Mouse (Mus musculus) intestine, postnatal 0 days (tissue): ENCODE measurements around the gene Cfap100. TPM values are rescaled to one million over a fixed set of nuclear protein-coding genes. Genes with fewer than 3 reads are reported as not detected.

Experiments used
- ATAC-seq: fragments of 200-750 bp; cut with Nextera tagmentation; 2 replicates; pipeline ENCODE4 v1.8.0; 2017; ENCODE audit warnings: mild to moderate bottlenecking, moderate TSS enrichment, moderate library complexity
- H3K27ac ChIP-seq: fragments of 300-500 bp; sonication (generic); 2 replicates; pipeline ENCODE4 v1.5.1; 2014; ENCODE audit warnings: mild to moderate bottlenecking, low read depth, low read length, moderate library complexity
- H3K27me3 ChIP-seq: fragments of 300-500 bp; sonication (generic); replicated peaks from 2 replicates; pipeline ENCODE4 v1.6.1; 2014; ENCODE audit warnings: low read length, mixed read lengths; ENCODE audit not compliant: control insufficient read depth, insufficient read depth
- H3K36me3 ChIP-seq: fragments of 300-500 bp; sonication (generic); 2 replicates; pipeline ENCODE4 v1.6.1; 2014; ENCODE audit warnings: mild to moderate bottlenecking, moderate library complexity; ENCODE audit not compliant: control insufficient read depth, insufficient read depth
- H3K4me1 ChIP-seq: fragments of 300-500 bp; sonication (generic); replicated peaks from 2 replicates; pipeline ENCODE4 v1.6.1; 2014; ENCODE audit warnings: antibody characterized with exemption, low read length, mixed read lengths; ENCODE audit not compliant: control insufficient read depth, insufficient read depth
- H3K4me2 ChIP-seq: fragments of 300-500 bp; sonication (generic); replicated peaks from 2 replicates; pipeline ENCODE4 v1.6.1; 2014; ENCODE audit warnings: low read depth, mild to moderate bottlenecking, moderate library complexity
- H3K4me3 ChIP-seq: fragments of 300-500 bp; sonication (generic); 2 replicates; pipeline ENCODE4 v1.5.1; 2014; ENCODE audit warnings: low read depth, low read length
- H3K9ac ChIP-seq: fragments of 300-500 bp; sonication (generic); 2 replicates; pipeline ENCODE4 v1.6.1; 2014; ENCODE audit warnings: mild to moderate bottlenecking, low read depth, low read length
- H3K9me3 ChIP-seq: fragments of 300-500 bp; sonication (generic); 2 replicates; pipeline ENCODE4 v1.6.1; 2016; ENCODE audit warnings: mixed run types; ENCODE audit not compliant: control insufficient read depth
- CTCF ChIP-seq: sonication (generic); IDR thresholded peaks from 2 replicates; pipeline ENCODE4 v1.5.1; 2016; ENCODE audit warnings: low read depth, mild to moderate bottlenecking, control low read depth, antibody characterized with exemption, moderate library complexity
- WGBS: fragments of 180-500 bp; shearing (Covaris S2); extraction: QIAGEN DNeasy Blood & Tissue Kit; methylation state at CpG from one replicate; pipeline ENCODE4 v1.1.7; 2014; 5-methylcytosine and 5-hydroxymethylcytosine counted together
- polyA plus RNA-seq: library from polyadenylated mRNA; unstranded; fragments of >200 nt; fragmentation: Nextera tagmentation; extraction: Ambion mirVana; gene quantifications from 2 replicates; pipeline ENCODE4 v1.2.1, GENCODE M21; 2015

The Cfap100 gene
- polyA plus RNA-seq, 1 experiment from 2014 or later, result not detected

GRCm38 (mm10) chr6:90466847-90467410, 38.3 kb upstream of the Cfap100 start:
- 93% methylated on average over 12 of the region's 12 CpGs for WGBS
- Histone ChIP-seq H3K4me3 (no peak overlapping the region), H3K4me2 (no peak overlapping the region), H3K27ac (no peak overlapping the region), H3K27me3 (peaks cover 8% of the 10 kb centered on the region), H3K9ac (no peak overlapping the region), H3K36me3 (no peaks in the 10 kb centered on the region), H3K4me1 (no peaks in the 10 kb centered on the region), H3K9me3 (no peaks in the 10 kb centered on the region)
- no peak for ATAC-seq
- 0 out of 2 replicates have a peak, but pooled peaks have one; percentile 4 for TF ChIP-seq CTCF

GRCm38 (mm10) chr6:90466079-90466478, 37.5 kb upstream of the Cfap100 start:
- peaks cover 17% of the 10 kb centered on the region for H3K27me3 ChIP-seq

GRCm38 (mm10) chr6:90465028-90465640, 36.5 kb upstream of the Cfap100 start:
- H3K9me3 ChIP-seq, result no peaks in the 10 kb centered on the region
- no peak overlapping the region for H3K9ac ChIP-seq
- no peaks in the 10 kb centered on the region for H3K36me3 ChIP-seq
- no peak overlapping the region for H3K4me3 ChIP-seq
- TF ChIP-seq CTCF, result no peak
- ATAC-seq, result no peak
- H3K4me1 ChIP-seq, result no peaks in the 10 kb centered on the region
- peaks cover 21% of the 10 kb centered on the region for H3K27me3 ChIP-seq
- 92% methylated on average over 11 of the region's 11 CpGs for WGBS
- no peak overlapping the region for H3K27ac ChIP-seq
- no peak overlapping the region for H3K4me2 ChIP-seq

More at GRCm38 (mm10) chr6:90466079-90466478, 37.5 kb upstream of the Cfap100 start:
- WGBS, result 69% methylated on average over 10 of the region's 10 CpGs
- Histone ChIP-seq H3K4me3 (no peak overlapping the region), H3K36me3 (no peaks in the 10 kb centered on the region), H3K27ac (no peak overlapping the region), H3K4me2 (no peak overlapping the region), H3K9me3 (no peaks in the 10 kb centered on the region), H3K9ac (no peak overlapping the region), H3K4me1 (no peaks in the 10 kb centered on the region)
- no peak for ATAC-seq
- no peak for TF ChIP-seq CTCF

- Histone ChIP-seq H3K4me1 (no peaks in the 10 kb centered on the region), H3K4me2 (peak overlapping the region; percentile 99), H3K9ac (no peak overlapping the region), H3K27me3 (peaks cover 21% of the 10 kb centered on the region), H3K27ac (no peak overlapping the region), H3K36me3 (no peaks in the 10 kb centered on the region), H3K9me3 (no peaks in the 10 kb centered on the region), H3K4me3 (no peak overlapping the region)
- WGBS, result 48% methylated on average over 7 of the region's 7 CpGs
- TF ChIP-seq CTCF, result no peak
- ATAC-seq, result no peak
These were observed 35.4 kb upstream of the Cfap100 start for GRCm38 (mm10) chr6:90463890-90464421.

- H3K4me2 ChIP-seq, result peak overlapping the region; percentile 99
- no peaks in the 10 kb centered on the region for H3K36me3 ChIP-seq
- peak overlapping the region; percentile 60 for H3K4me3 ChIP-seq
- peak; percentile 55; the same call in 1 of the 2 replicates for ATAC-seq
- peaks cover 21% of the 10 kb centered on the region for H3K27me3 ChIP-seq
- no peak overlapping the region for H3K27ac ChIP-seq
- no peaks in the 10 kb centered on the region for H3K4me1 ChIP-seq
- H3K9me3 ChIP-seq, result no peaks in the 10 kb centered on the region
- WGBS, result under 1% methylated on average over 31 of the region's 31 CpGs
- H3K9ac ChIP-seq, result peak overlapping the region; percentile 48; the same call in 1 of the 2 replicates
- TF ChIP-seq CTCF, result no peak; the same call in none of the 2 replicates
These were observed 34.7 kb upstream of the Cfap100 start for GRCm38 (mm10) chr6:90463228-90463862.

- TF ChIP-seq CTCF, result no peak
- under 1% methylated on average over 38 of the region's 38 CpGs for WGBS
- H3K4me1 ChIP-seq, result no peaks in the 10 kb centered on the region
- H3K27ac ChIP-seq, result no peak overlapping the region
- ATAC-seq, result peak; percentile 36; the same call in 1 of the 2 replicates
- H3K27me3 ChIP-seq, result peaks cover 21% of the 10 kb centered on the region
- H3K36me3 ChIP-seq, result no peaks in the 10 kb centered on the region
- peak overlapping the region; percentile 99 for H3K4me2 ChIP-seq
- H3K4me3 ChIP-seq, result peak overlapping the region; percentile 60
- H3K9ac ChIP-seq, result peak overlapping the region; percentile 48
- H3K9me3 ChIP-seq, result no peaks in the 10 kb centered on the region
These were observed 34.2 kb upstream of the Cfap100 start for GRCm38 (mm10) chr6:90462841-90463227.
